Comparison of ENCODE assay signal across 9 mouse cellular contexts in the genomic region with DNA sequence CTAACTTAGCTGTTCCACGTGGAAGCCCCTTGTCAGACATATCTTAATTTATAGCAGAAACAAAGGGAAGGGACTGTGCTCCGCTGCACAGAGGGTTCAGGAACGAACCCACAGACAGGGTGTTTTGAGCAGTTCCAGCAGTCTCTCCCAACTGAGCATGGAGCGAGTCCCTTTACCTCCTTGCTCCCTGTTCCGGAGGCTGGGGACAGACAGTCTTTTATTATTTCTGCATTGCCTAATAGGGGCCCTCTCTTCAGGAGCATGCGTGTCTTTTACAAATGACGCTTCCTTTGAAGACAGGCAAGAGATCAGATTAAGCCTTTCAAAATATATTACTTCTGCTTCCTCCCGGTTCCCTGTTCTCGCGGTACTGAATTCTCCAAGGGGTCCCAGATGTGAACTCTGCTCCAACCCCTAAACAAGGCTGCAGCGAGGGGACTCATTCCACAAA.
DNase-seq lines count a peak whose midpoint lies in the region; ATAC-seq and TF ChIP-seq lines count a peak whose summit lies in the region.
"Had no signal": no experiment of that assay in that cellular context is flagged by ENCODE, and none has a peak within 500 bp of the region (broad histone marks: within the 10 kb centered on the region; RNA-seq: fewer than 3 reads in every experiment).

No protein-coding gene starts in this region.

- H3K9me3 ChIP-seq in kidney, embryonic 15.5 days (replicated peaks), result no peaks in the 10 kb centered on the region
- H3K9me3 ChIP-seq in midbrain, embryonic 13.5 days, result no peaks in the 10 kb centered on the region

- peaks cover 29% of the 10 kb centered on the region for H3K4me1 ChIP-seq in kidney, embryonic 15.5 days
- H3K4me1 ChIP-seq in midbrain, embryonic 13.5 days (replicated peaks), result peaks cover 10% of the 10 kb centered on the region

- peak overlapping the region; percentile 36 for H3K4me2 ChIP-seq in kidney, embryonic 15.5 days
- peak overlapping the region; percentile 37 for H3K4me2 ChIP-seq in midbrain, embryonic 13.5 days (replicated peaks)

- no peak overlapping the region for H3K9ac ChIP-seq in kidney, embryonic 15.5 days
- no peak overlapping the region for H3K9ac ChIP-seq in midbrain, embryonic 13.5 days (replicated peaks)
- H3K9ac ChIP-seq: liver, postnatal 0 days had no signal

- intact Hi-C loops in left cerebral cortex, adult 2 months (cut with DNase I), result no loop called here

- no peak overlapping the region; the same call in 1 of the 2 replicates for H3K4me3 ChIP-seq in kidney, embryonic 15.5 days (replicated peaks)
- H3K4me3 ChIP-seq in midbrain, embryonic 13.5 days (replicated peaks), result no peak overlapping the region
- H3K4me3 ChIP-seq in left cerebral cortex, adult 2 months, result no peak overlapping the region

- peak overlapping the region; percentile 59 for H3K27ac ChIP-seq in kidney, embryonic 15.5 days
- no peak overlapping the region for H3K27ac ChIP-seq in midbrain, embryonic 13.5 days
- no peak overlapping the region for H3K27ac ChIP-seq in left cerebral cortex, adult 2 months

- no peak for DNase-seq in kidney, adult 9 months
- DNase-seq in embryo, embryonic 11 days, result peak; percentile 57
- DNase-seq in layer of hippocampus, adult 9-10 months (ENCODE audit: low spot score), result no peak
- DNase-seq in left cerebral cortex, adult 2 months (ENCODE audit: extremely low spot score in 1 of 2, low spot score in 2 of 2), result no peak
- DNase-seq: cerebellum, adult 9-10 months; liver, postnatal 0 days had no signal

- TF ChIP-seq CTCF in left cerebral cortex, adult 2 months (IDR thresholded peaks at IDR 0.05), result no peak

- ATAC-seq in kidney, embryonic 15.5 days (replicated peaks; ENCODE audit: low FRiP score), result peak; percentile 74
- ATAC-seq in granulocyte monocyte progenitor cell, adult 5-6 weeks (replicated peaks; ENCODE audit: poor library complexity, severe bottlenecking), result peak; percentile 61; the same call in 1 of the 2 replicates
- peak; percentile 55 for ATAC-seq in midbrain, embryonic 13.5 days
- ATAC-seq: liver, postnatal 0 days had no signal

- no peaks in the 10 kb centered on the region for H3K27me3 ChIP-seq in kidney, embryonic 15.5 days
- H3K27me3 ChIP-seq in midbrain, embryonic 13.5 days, result no peaks in the 10 kb centered on the region

- H3K36me3 ChIP-seq in kidney, embryonic 15.5 days, result no peaks in the 10 kb centered on the region
- H3K36me3 ChIP-seq in midbrain, embryonic 13.5 days, result no peaks in the 10 kb centered on the region

- 6% methylated on average over 11 of the region's 11 CpGs for WGBS in kidney, embryonic 15.5 days
- WGBS in midbrain, embryonic 13.5 days, result 15% methylated on average over 11 of the region's 11 CpGs
